Mouse (Mus musculus) splenic B cell, adult 2 months (primary cell): Measurements from ENCODE around the gene Aloxe3.
A peak's percentile ranks its signal among the peaks of the same experiment; 100 is the strongest.

ENCODE experiments used
- DNase-seq: peaks from one replicate; pipeline ENCODE4 v3.0.0-alpha.2; 2011; ENCODE audit warnings: low read depth, low spot score
- H3K27me3 ChIP-seq: 2 replicates; pipeline ENCODE4 v1.6.1; 2012; ENCODE audit warnings: mild to moderate bottlenecking, low read length, moderate library complexity, mixed read lengths; ENCODE audit not compliant: control insufficient read depth, poor library complexity, insufficient read depth, severe bottlenecking
- H3K36me3 ChIP-seq: 2 replicates; pipeline ENCODE4 v1.6.1; 2012; ENCODE audit warnings: mild to moderate bottlenecking, low read length, moderate library complexity, mixed read lengths; ENCODE audit not compliant: control insufficient read depth, poor library complexity, insufficient read depth, severe bottlenecking

Gene Aloxe3

DNA sequence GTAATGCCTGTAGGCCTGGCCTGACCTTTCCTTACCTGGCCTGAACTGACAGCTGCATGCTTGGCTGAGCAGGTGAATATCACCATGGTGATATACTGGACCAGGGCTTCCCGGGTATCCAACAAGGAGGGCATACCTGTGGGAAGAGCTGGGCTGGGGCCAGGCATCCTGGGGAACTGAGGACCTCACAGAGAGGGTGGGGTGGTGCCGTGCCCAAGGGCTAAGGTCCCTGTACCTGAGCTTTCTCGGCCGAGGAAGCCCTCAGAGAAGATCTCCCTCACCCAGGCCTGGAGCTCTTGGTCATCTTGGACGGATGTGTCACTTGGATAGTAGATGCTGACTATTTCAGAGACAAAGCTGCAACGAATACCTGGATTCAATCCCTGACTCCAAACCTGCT lies 60.2 kb downstream of the Aloxe3 start:
- Histone ChIP-seq H3K36me3 (no peaks in the 10 kb centered on the region), H3K27me3 (no peaks in the 10 kb centered on the region)
- DNase-seq: no peak

DNA sequence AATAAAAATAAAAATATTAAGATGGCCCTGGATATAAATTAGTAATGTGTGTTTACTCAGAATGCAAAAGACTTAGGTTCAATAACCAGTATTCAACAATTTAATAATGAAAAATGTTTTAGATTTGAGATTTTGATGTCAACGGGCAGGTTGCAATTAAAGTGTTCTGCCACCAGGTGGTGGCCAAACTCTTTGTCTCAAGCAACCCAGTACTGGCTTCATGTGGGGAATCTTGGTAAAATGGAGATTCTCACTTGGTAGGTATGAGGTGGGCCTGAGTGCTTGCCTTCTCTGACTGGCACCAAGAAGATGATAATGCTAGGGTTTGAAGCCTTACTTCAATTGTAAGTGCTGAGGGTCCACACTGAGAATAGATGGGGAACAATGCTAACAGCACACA lies 67.1 kb downstream of the Aloxe3 start:
- Histone ChIP-seq H3K27me3 (no peaks in the 10 kb centered on the region), H3K36me3 (no peaks in the 10 kb centered on the region)
- DNase-seq: peak; percentile 58

DNA sequence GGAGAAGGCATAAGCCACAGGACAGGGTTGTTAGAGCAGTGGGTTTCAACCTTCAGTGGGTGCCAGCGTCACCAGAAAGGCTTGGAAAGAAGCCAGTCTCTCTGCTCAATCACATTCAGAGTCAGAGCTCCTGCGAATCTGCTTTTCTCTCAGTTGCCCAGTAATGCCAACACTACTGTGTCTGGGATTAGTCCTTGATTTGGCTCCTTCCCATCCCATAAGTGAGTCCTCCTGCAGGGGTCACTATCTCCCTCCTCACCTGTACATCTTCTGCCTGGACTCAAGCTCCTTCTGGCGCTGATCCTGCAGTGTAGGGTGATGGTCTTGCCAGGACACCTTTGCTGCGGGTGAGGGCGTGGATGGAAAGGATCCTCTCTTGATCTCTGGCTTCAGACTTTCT lies 71.1 kb downstream of the Aloxe3 start:
- peak; percentile 8 for DNase-seq
- Histone ChIP-seq H3K27me3 (no peaks in the 10 kb centered on the region), H3K36me3 (no peaks in the 10 kb centered on the region)

DNA sequence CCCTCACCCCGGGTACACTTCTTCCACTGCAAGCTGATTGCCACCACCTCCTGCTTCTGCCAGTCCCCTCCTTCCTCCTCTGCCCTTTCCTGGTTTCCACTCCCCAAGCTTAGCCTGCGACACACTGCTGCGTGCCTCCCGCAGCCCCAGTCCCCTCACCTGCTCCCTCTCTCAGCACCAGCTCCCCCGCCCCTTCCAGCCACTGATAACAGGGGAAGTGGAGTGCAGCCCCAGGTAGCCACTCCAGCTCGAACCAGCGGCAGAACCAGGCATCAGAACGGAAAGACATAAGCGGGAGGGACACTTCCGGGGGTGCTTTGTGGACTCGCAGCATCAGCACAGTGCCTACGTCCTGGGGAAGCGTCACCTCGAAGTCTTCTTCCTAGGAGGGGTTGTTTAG lies 71.5 kb downstream of the Aloxe3 start:
- peak; percentile 5 for DNase-seq
- Histone ChIP-seq H3K36me3 (no peaks in the 10 kb centered on the region), H3K27me3 (no peaks in the 10 kb centered on the region)

DNA sequence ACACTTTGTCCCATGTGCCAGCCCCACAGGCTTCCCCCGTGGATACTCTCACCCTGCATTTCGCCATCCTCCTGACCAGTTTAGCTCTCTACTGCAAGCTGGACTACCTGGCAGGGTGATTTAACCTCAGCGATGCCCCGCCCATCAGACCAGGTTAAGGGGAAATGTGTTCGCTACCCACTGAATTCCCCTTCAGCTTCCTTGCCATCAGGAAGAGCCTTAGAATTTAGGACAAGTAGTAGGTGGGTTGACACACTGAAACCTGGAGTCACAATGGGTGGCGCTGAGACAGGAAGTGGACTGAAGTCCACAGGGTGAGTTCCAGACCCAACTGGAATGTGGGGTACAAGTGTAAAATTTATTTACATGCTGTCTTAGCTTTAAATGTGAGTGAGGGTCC lies 72.0 kb downstream of the Aloxe3 start, which contains the start of gene Alox8:
Gene Alox8 (minus strand): TSS at position 101 of the 400 bp plus-strand sequence.
- no peak for DNase-seq
- Histone ChIP-seq H3K27me3 (no peaks in the 10 kb centered on the region), H3K36me3 (no peaks in the 10 kb centered on the region)
